Mouse (Mus musculus): ENCODE results near the gene Igf1r.

- no peak for TF ChIP-seq CTCF (IDR thresholded peaks at IDR 0.05; ENCODE audit: extremely low read depth, insufficient read length, insufficient replicate concordance, low read depth, low read length)
- TF ChIP-seq POLR2A (IDR thresholded peaks at IDR 0.05; ENCODE audit: low read depth, low read length) = no peak
Measured at GRCm38 (mm10) chr7:68210417-68210816, 257.8 kb downstream of the Igf1r start.

Data from small intestine, adult 2 months (tissue).